Mouse (Mus musculus) MEL (cell line): ENCODE measurements around the gene Cyp4f16.
"Not testable (repeated sequence)": the region's sequence is repeated elsewhere in the genome, so short reads cannot be mapped to it uniquely, and the experiment has no call there.

Experiments
- BHLHE40 ChIP-seq: IDR thresholded peaks from 2 replicates; pipeline ENCODE4 v1.6.1; 2012; ENCODE audit warnings: low read depth, mild to moderate bottlenecking, inconsistent platforms, low read length, improper control_type of control experiment, borderline replicate concordance
- CTCF ChIP-seq, 3 experiments: IDR thresholded peaks in 2 of 3; conservative IDR thresholded peaks in 1 of 3; 2 replicates each; pipeline ENCODE4 v1.5.1; 2011 to 2012; ENCODE audit warnings: low read length in 3 of 3, low read depth in 2 of 3, mild to moderate bottlenecking in 2 of 3, improper control_type of control experiment in 1 of 3, inconsistent platforms in 1 of 3, mixed read lengths in 1 of 3, moderate library complexity in 1 of 3; ENCODE audit not compliant: control insufficient read depth in 1 of 3, insufficient read depth in 1 of 3, poor library complexity in 1 of 3, severe bottlenecking in 1 of 3
- KAT2A ChIP-seq: conservative IDR thresholded peaks from 2 replicates; pipeline ENCODE4 v1.6.1; 2012; ENCODE audit warnings: low read depth, low read length, improper control_type of control experiment, inconsistent platforms
- MAFK ChIP-seq: IDR thresholded peaks from 2 replicates; pipeline ENCODE4 v1.6.1; 2011; ENCODE audit warnings: low read depth, mild to moderate bottlenecking, low read length, improper control_type of control experiment, borderline replicate concordance
- NRF1 ChIP-seq: IDR thresholded peaks from 2 replicates; pipeline ENCODE4 v1.6.1; 2014; ENCODE audit warnings: low read depth, mild to moderate bottlenecking, inconsistent platforms, low read length, improper control_type of control experiment, moderate library complexity; ENCODE audit not compliant: poor library complexity, insufficient read depth, severe bottlenecking
- POLR2A ChIP-seq, 2 experiments: IDR thresholded peaks; 2 replicates each; pipeline ENCODE4 v1.6.1; 2011 to 2012; ENCODE audit warnings: low read length in 2 of 2, mild to moderate bottlenecking in 2 of 2, control low read depth in 1 of 2, improper control_type of control experiment in 1 of 2, low read depth in 1 of 2, moderate library complexity in 1 of 2; ENCODE audit not compliant: control insufficient read depth in 1 of 2, insufficient read depth in 1 of 2, poor library complexity in 1 of 2
- TCF12 ChIP-seq: IDR thresholded peaks from 2 replicates; pipeline ENCODE4 v1.6.1; 2014; ENCODE audit warnings: low read depth, mild to moderate bottlenecking, inconsistent platforms, low read length, improper control_type of control experiment, moderate library complexity
- UBTF ChIP-seq: IDR thresholded peaks from 2 replicates; pipeline ENCODE4 v1.6.1; 2012; ENCODE audit warnings: low read depth, mild to moderate bottlenecking, inconsistent platforms, low read length, improper control_type of control experiment, moderate library complexity, borderline replicate concordance; ENCODE audit not compliant: insufficient read depth

- not testable (repeated sequence) for TF ChIP-seq KAT2A; POLR2A (IDR thresholded peaks at IDR 0.05; ENCODE audit: control insufficient read depth in 1 of 2, insufficient read depth in 1 of 2, low read depth in 1 of 2, low read length in 2 of 2, poor library complexity in 1 of 2); TCF12; UBTF; CTCF (IDR thresholded peaks at IDR 0.05 in 2 of 3, conservative IDR thresholded peaks at IDR 0.05 in 1 of 3; ENCODE audit: control insufficient read depth in 1 of 3, insufficient read depth in 1 of 3, low read depth in 2 of 3, low read length in 3 of 3, poor library complexity in 1 of 3, severe bottlenecking in 1 of 3); MAFK; BHLHE40; NRF1
Measured at GRCm38 (mm10) chr17:32500511-32500910, 35.8 kb upstream of the Cyp4f16 start.
